Mouse (Mus musculus) intestine, postnatal 0 days (tissue): ENCODE data around the gene Sdsl. TPM values are rescaled to one million over a fixed set of nuclear protein-coding genes. Genes with fewer than 3 reads are reported as not detected.

ENCODE experiments used
- ATAC-seq: fragments of 200-750 bp; cut with Nextera tagmentation; 2 replicates; pipeline ENCODE4 v1.8.0; 2017; ENCODE audit warnings: mild to moderate bottlenecking, moderate TSS enrichment, moderate library complexity
- H3K27ac ChIP-seq: fragments of 300-500 bp; sonication (generic); 2 replicates; pipeline ENCODE4 v1.5.1; 2014; ENCODE audit warnings: mild to moderate bottlenecking, low read depth, low read length, moderate library complexity
- H3K27me3 ChIP-seq: fragments of 300-500 bp; sonication (generic); replicated peaks from 2 replicates; pipeline ENCODE4 v1.6.1; 2014; ENCODE audit warnings: low read length, mixed read lengths; ENCODE audit not compliant: control insufficient read depth, insufficient read depth
- H3K36me3 ChIP-seq: fragments of 300-500 bp; sonication (generic); 2 replicates; pipeline ENCODE4 v1.6.1; 2014; ENCODE audit warnings: mild to moderate bottlenecking, moderate library complexity; ENCODE audit not compliant: control insufficient read depth, insufficient read depth
- H3K4me1 ChIP-seq: fragments of 300-500 bp; sonication (generic); replicated peaks from 2 replicates; pipeline ENCODE4 v1.6.1; 2014; ENCODE audit warnings: antibody characterized with exemption, low read length, mixed read lengths; ENCODE audit not compliant: control insufficient read depth, insufficient read depth
- H3K4me2 ChIP-seq: fragments of 300-500 bp; sonication (generic); replicated peaks from 2 replicates; pipeline ENCODE4 v1.6.1; 2014; ENCODE audit warnings: low read depth, mild to moderate bottlenecking, moderate library complexity
- H3K4me3 ChIP-seq: fragments of 300-500 bp; sonication (generic); 2 replicates; pipeline ENCODE4 v1.5.1; 2014; ENCODE audit warnings: low read depth, low read length
- H3K9ac ChIP-seq: fragments of 300-500 bp; sonication (generic); 2 replicates; pipeline ENCODE4 v1.6.1; 2014; ENCODE audit warnings: mild to moderate bottlenecking, low read depth, low read length
- H3K9me3 ChIP-seq: fragments of 300-500 bp; sonication (generic); 2 replicates; pipeline ENCODE4 v1.6.1; 2016; ENCODE audit warnings: mixed run types; ENCODE audit not compliant: control insufficient read depth
- CTCF ChIP-seq: sonication (generic); IDR thresholded peaks from 2 replicates; pipeline ENCODE4 v1.5.1; 2016; ENCODE audit warnings: low read depth, mild to moderate bottlenecking, control low read depth, antibody characterized with exemption, moderate library complexity
- WGBS: fragments of 180-500 bp; shearing (Covaris S2); extraction: QIAGEN DNeasy Blood & Tissue Kit; methylation state at CpG from one replicate; pipeline ENCODE4 v1.1.7; 2014; 5-methylcytosine and 5-hydroxymethylcytosine counted together
- polyA plus RNA-seq: library from polyadenylated mRNA; unstranded; fragments of >200 nt; fragmentation: Nextera tagmentation; extraction: Ambion mirVana; gene quantifications from 2 replicates; pipeline ENCODE4 v1.2.1, GENCODE M21; 2015

Gene Sdsl
- polyA plus RNA-seq, 1 experiment from 2014 or later, result 21.2 TPM

DNA sequence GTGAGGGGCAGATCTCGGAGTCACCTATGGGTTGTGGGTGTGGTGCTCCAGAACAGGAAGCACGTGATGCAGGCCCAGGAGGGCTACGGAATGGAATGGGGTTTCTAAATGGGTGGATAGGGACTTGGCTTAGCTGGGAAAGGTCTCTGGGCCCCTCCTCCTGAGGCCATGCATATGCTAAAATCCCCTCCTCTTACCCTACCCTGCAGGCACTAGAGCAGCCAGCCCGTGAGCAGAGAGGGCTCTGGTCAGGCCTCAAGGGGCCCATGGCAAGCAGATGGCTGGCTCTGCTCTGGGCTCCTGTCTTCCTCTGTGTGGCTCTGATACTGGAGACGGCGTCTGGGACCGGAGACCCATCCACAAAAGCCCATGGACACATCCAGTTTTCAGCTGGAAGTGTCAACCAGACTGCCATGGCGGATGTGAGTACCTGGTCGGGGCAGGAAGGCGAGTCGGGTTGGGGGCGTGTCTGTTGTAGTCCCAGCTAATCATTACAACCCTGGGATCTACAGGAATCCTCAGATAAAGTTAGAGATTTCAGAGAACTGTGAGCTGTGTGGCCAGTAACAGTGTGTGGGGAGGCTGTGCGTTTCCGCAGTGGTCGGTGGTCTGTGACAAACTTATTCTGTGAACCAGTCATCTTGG is 40.4 kb upstream of the Sdsl start:
- 0 out of 2 replicates have a peak, but pooled peaks cover 11% of the 10 kb centered on the region for H3K4me1 ChIP-seq

DNA sequence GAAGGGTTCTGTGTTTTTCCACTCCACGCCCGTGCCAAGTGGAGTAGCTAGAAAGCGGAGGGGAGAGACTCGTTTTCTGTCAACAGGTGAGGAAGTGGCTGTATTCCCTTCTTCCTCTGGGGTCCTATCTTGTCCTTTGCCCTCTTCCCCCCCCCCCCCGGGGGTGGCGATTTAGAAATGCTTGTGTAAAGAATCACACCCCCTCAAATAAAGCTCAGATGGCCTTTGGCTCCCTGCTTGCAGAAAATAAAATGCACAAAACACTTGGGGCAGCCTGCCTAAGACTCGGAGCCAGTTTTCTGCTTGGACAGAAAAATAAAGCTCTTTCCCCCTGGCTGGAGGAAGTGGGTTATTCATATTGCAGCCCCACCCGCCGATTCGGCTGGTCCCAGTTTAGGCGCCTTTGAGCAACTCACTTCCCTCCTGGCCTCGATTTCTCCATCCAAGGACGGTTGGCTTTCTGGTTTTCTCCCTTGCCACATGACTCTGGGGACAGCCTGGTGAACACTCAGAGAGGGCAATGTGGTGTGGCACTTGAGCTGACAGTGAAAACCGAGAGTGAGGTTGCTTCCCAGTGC is 39.1 kb upstream of the Sdsl start:
- 16% methylated on average over 14 of the region's 14 CpGs for WGBS

More for the DNA sequence above, 40.4 kb upstream of the Sdsl start:
- H3K9me3 ChIP-seq, result no peaks in the 10 kb centered on the region
- H3K4me3 ChIP-seq, result no peak overlapping the region
- no peak overlapping the region for H3K9ac ChIP-seq
- TF ChIP-seq CTCF, result no peak
- H3K4me2 ChIP-seq, result no peak overlapping the region
- H3K36me3 ChIP-seq, result no peaks in the 10 kb centered on the region
- ATAC-seq, result no peak
- no peaks in the 10 kb centered on the region for H3K27me3 ChIP-seq
- WGBS, result 63% methylated on average over 15 of the region's 15 CpGs
- no peak overlapping the region for H3K27ac ChIP-seq

DNA sequence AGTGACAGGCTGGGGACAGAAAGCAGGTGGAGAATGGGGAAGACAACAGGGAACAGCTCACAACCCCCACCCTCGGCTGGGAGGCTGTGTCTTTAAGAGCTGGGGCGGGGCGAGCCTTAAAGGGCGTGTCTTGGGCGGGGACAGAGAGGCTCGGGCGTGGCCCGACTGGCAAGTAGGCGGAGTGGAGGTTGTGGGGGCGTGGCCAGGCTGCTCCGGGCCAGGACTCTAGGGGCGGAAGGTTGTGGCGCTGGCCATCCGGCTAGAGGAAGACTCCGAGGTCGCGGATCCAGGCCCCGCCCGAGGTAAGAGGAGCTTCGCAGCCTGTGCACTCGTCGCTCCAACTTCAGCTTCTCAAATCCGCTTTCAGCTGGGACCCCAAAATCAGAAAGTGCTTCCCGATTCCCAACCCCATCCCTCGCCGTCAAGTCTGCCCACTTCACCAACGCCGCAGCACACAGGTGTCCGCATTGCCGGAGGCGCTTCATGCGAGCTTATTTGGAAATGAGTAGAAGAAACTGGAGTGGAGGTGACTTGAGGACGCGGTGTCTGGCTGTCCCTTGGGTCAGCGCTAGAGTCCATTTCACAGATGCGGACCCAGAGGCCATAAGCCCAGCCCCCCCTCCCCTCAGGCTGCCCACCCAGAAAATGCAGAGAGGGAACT is 38.5 kb upstream of the Sdsl start, which contains the start of gene Slc8b1:
TSS of gene Slc8b1 (plus strand) at position 187 of the 661 bp plus-strand sequence.
- peak within 1 kb of the TSS; percentile 71 for H3K4me2 ChIP-seq
- H3K9ac ChIP-seq, result peak within 1 kb of the TSS; percentile 45; the same call in 1 of the 2 replicates
- 0 out of 2 replicates have a peak, but pooled peaks have one; percentile 13 for TF ChIP-seq CTCF
- ATAC-seq, result peak; percentile 87
- H3K36me3 ChIP-seq, result no peaks in the 10 kb centered on the region
- H3K27me3 ChIP-seq, result no peaks in the 10 kb centered on the region
- 0 out of 2 replicates have a peak, but pooled peaks cover 10% of the 10 kb centered on the region for H3K4me1 ChIP-seq
- peak within 1 kb of the TSS; percentile 55 for H3K4me3 ChIP-seq
- no peaks in the 10 kb centered on the region for H3K9me3 ChIP-seq
- WGBS, result 1% methylated on average over 36 of the region's 36 CpGs
- H3K27ac ChIP-seq, result peak within 1 kb of the TSS; percentile 5; the same call in 1 of the 2 replicates

More for the DNA sequence above, 39.1 kb upstream of the Sdsl start:
- Histone ChIP-seq H3K27ac (no peak overlapping the region; the same call in 1 of the 2 replicates), H3K4me3 (peak overlapping the region; percentile 55), H3K36me3 (no peaks in the 10 kb centered on the region), H3K27me3 (no peaks in the 10 kb centered on the region), H3K4me1 (0 out of 2 replicates have a peak, but pooled peaks cover 11% of the 10 kb centered on the region), H3K9ac (peak overlapping the region; percentile 45; the same call in 1 of the 2 replicates), H3K9me3 (no peaks in the 10 kb centered on the region), H3K4me2 (peak overlapping the region; percentile 71)
- ATAC-seq, result no peak
- no peak for TF ChIP-seq CTCF

DNA sequence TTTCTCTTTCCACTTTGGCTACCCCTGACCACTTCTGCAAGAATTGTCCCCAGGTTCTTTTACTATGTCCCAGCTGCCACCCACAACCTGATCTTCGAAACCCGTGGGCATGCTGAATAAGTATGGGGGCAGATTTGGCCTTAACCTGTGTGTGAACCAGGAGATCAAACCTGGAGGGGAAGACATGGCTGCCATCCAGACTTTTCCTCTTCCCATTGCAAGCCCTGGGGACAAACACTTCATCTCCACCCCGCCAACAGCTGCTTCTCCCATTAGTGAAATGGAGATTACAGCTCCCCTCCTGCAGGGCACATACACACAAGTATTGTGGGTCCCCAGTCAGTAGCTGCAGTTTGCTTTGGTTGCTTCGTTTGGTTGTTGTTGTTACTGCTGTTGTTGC is 34.7 kb upstream of the Sdsl start:
- 56% methylated on average over 4 of the region's 4 CpGs for WGBS
- no peaks in the 10 kb centered on the region for H3K36me3 ChIP-seq
- no peak for ATAC-seq
- no peaks in the 10 kb centered on the region for H3K9me3 ChIP-seq
- no peak overlapping the region for H3K4me3 ChIP-seq
- 0 out of 2 replicates have a peak, but pooled peaks cover 4% of the 10 kb centered on the region for H3K4me1 ChIP-seq
- H3K9ac ChIP-seq, result no peak overlapping the region
- no peak overlapping the region for H3K4me2 ChIP-seq
- H3K27me3 ChIP-seq, result no peaks in the 10 kb centered on the region
- no peak for TF ChIP-seq CTCF
- H3K27ac ChIP-seq, result no peak overlapping the region

DNA sequence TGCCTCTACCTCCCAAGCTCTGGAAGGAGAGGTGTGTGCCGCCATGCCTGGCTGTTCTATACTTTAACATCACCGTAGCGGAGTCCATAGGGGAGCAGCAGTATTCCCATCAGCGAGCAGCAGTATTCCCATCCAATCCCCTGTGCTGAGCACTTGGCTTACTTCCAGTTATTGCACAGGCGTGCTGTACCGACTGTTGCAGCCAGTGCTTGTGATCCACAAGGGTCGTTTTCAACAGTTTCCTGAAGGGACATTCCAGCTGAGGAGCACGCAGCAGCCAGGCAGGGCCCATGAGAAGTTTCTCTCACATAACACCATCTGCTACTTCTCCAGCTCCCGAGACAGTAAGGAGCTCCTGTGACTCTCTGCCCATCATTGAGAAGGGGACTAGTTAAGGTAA is 33.9 kb upstream of the Sdsl start:
- no peaks in the 10 kb centered on the region for H3K27me3 ChIP-seq
- no peak overlapping the region for H3K9ac ChIP-seq
- H3K27ac ChIP-seq, result no peak overlapping the region
- H3K36me3 ChIP-seq, result no peaks in the 10 kb centered on the region
- 55% methylated on average over 9 of the region's 9 CpGs for WGBS
- no peak overlapping the region for H3K4me2 ChIP-seq
- 0 out of 2 replicates have a peak, but pooled peaks cover 5% of the 10 kb centered on the region for H3K4me1 ChIP-seq
- no peak overlapping the region for H3K4me3 ChIP-seq
- ATAC-seq, result no peak
- no peaks in the 10 kb centered on the region for H3K9me3 ChIP-seq
- no peak for TF ChIP-seq CTCF

DNA sequence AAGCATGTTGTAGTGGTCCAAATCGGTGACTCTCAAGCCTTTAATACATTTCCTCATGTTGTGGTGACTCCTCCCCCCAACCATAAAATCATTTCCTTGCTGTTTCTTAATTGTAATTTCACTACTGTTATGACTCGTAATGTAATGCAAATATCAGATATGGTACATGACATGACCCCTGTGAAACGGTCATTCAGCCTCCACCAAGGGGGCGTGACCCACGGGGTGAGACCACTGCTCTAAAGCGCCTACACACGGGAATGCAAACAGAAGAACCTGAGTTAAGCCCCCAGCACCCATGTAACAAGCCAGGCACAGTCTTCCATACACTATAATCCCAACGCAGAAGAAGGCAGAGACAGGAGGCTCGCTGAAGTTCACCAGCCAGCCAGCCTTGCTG is 33.2 kb upstream of the Sdsl start:
- H3K27me3 ChIP-seq, result no peaks in the 10 kb centered on the region
- 0 out of 2 replicates have a peak, but pooled peaks cover 5% of the 10 kb centered on the region for H3K4me1 ChIP-seq
- no peak for TF ChIP-seq CTCF
- H3K9me3 ChIP-seq, result no peaks in the 10 kb centered on the region
- WGBS, result 57% methylated on average over 9 of the region's 9 CpGs
- no peak overlapping the region for H3K27ac ChIP-seq
- no peaks in the 10 kb centered on the region for H3K36me3 ChIP-seq
- peak overlapping the region; percentile 41 for H3K4me2 ChIP-seq
- no peak overlapping the region for H3K9ac ChIP-seq
- no peak overlapping the region for H3K4me3 ChIP-seq
- ATAC-seq, result no peak
